Mouse (Mus musculus) forebrain, embryonic 14.5 days (tissue): ENCODE measurements around the gene Socs5. TPM values are rescaled to one million over a fixed set of nuclear protein-coding genes. Genes with fewer than 3 reads are reported as not detected.

Experiments used
- ATAC-seq: fragments of 200-750 bp; cut with Nextera tagmentation; 2 replicates; pipeline ENCODE4 v1.8.0; 2017; ENCODE audit warnings: mild to moderate bottlenecking, moderate library complexity
- DNase-seq: peaks from one replicate; pipeline ENCODE4 v3.0.0-alpha.2; 2015; ENCODE audit warnings: low spot score
- H3K27ac ChIP-seq: fragments of 300-500 bp; sonication (generic); 2 replicates; pipeline ENCODE4 v1.5.1; 2014; ENCODE audit warnings: low read depth, mild to moderate bottlenecking, control low read depth, low read length, moderate library complexity
- H3K27me3 ChIP-seq: fragments of 300-500 bp; sonication (generic); replicated peaks from 2 replicates; pipeline ENCODE4 v1.6.1; 2014; ENCODE audit warnings: low read length, control low read depth, mixed read lengths; ENCODE audit not compliant: control insufficient read depth, insufficient read depth
- H3K36me3 ChIP-seq: fragments of 300-500 bp; sonication (generic); 2 replicates; pipeline ENCODE4 v1.6.1; 2014; ENCODE audit warnings: low read length, control low read depth; ENCODE audit not compliant: control insufficient read depth, insufficient read depth
- H3K4me1 ChIP-seq: fragments of 300-500 bp; sonication (generic); 2 replicates; pipeline ENCODE4 v1.6.1; 2014; ENCODE audit warnings: antibody characterized with exemption, low read length, control low read depth; ENCODE audit not compliant: control insufficient read depth, insufficient read depth
- H3K4me2 ChIP-seq: fragments of 300-500 bp; sonication (generic); 2 replicates; pipeline ENCODE4 v1.6.1; 2014; ENCODE audit warnings: mild to moderate bottlenecking, control low read depth, low read length
- H3K4me3 ChIP-seq: fragments of 300-500 bp; sonication (generic); 2 replicates; pipeline ENCODE4 v1.5.1; 2014; ENCODE audit warnings: low read depth, low read length, control low read depth
- H3K9ac ChIP-seq: fragments of 300-500 bp; sonication (generic); 2 replicates; pipeline ENCODE4 v1.6.1; 2014; ENCODE audit warnings: mild to moderate bottlenecking, low read length, control low read depth, moderate library complexity
- H3K9me3 ChIP-seq: fragments of 300-500 bp; sonication (generic); replicated peaks from 2 replicates; pipeline ENCODE4 v1.6.1; 2016; ENCODE audit warnings: low read length, control low read depth, mixed read lengths; ENCODE audit not compliant: control insufficient read depth
- WGBS: fragments of 180-500 bp; shearing (Covaris S2); extraction: QIAGEN DNeasy Blood & Tissue Kit; methylation state at CpG from one replicate; pipeline ENCODE4 v1.1.7; 2014; 5-methylcytosine and 5-hydroxymethylcytosine counted together
- polyA plus RNA-seq: library from polyadenylated mRNA; unstranded; fragments of >200 nt; fragmentation: Nextera tagmentation; extraction: Ambion mirVana; gene quantifications from 2 replicates; pipeline ENCODE4 v1.2.1, GENCODE M21; 2014

Socs5 gene
- polyA plus RNA-seq, 1 experiment from 2014 or later, result 13.2 TPM

DNA sequence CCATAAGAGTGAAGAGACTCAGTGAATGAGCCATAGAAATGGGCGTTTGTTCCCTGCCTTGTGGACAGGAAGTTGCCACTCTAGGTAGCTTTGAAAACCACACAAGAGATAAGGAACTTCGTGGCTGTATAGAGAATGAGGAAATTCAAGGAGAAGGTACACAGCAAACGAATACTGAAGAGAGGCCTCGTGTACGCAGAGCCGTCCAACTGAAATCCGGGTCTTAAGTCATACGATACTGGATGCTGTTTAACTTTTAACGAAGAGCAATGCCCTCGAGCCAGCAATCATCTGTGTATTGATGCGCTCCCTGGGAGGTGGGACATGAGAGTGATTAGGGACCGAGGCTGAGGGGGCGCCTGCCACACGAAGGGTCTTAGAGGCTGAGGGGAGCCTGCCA is 35.7 kb downstream of the Socs5 start:
- H3K27me3 ChIP-seq, result no peaks in the 10 kb centered on the region
- no peak overlapping the region for H3K27ac ChIP-seq
- H3K4me3 ChIP-seq, result no peak overlapping the region
- WGBS, result 64% methylated on average over 14 of the region's 14 CpGs
- DNase-seq, result no peak
- H3K4me2 ChIP-seq, result no peak overlapping the region
- ATAC-seq, result no peak
- H3K9me3 ChIP-seq, result no peaks in the 10 kb centered on the region; the same call in 1 of the 2 replicates
- H3K4me1 ChIP-seq, result no peaks in the 10 kb centered on the region
- H3K36me3 ChIP-seq, result no peaks in the 10 kb centered on the region
- no peak overlapping the region for H3K9ac ChIP-seq

DNA sequence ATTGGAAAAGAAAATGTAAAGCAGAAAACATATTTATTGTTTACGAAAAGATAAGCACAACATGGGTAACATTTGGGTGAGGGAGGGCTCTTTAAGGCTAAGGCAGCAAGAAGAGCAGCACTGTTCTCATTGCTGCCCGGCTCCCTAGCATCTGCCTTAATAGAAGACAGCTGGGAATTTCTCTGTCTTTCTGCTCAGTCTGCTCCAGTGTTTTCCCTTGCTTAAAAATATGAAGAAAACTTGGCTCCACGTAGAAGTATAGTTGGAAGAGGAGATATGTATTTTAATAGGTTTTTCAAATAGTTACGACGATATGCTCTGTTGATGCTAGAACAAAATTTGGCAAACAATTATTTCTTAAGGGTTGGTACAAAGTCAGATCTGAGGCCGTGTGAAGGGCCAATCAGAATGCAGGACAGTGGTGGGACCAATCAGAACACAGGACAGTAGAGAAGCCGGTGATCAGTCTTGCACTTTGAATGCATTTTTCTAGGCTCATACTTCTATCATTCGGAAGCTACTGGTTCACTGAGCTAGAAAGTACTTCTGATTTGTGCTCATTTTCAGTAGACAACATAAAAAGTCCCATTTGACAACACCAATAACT is 39.0 kb downstream of the Socs5 start:
- Histone ChIP-seq H3K27me3 (no peaks in the 10 kb centered on the region), H3K27ac (no peak overlapping the region), H3K9me3 (no peaks in the 10 kb centered on the region; the same call in 1 of the 2 replicates), H3K4me1 (no peaks in the 10 kb centered on the region), H3K9ac (no peak overlapping the region), H3K36me3 (no peaks in the 10 kb centered on the region), H3K4me3 (no peak overlapping the region), H3K4me2 (no peak overlapping the region)
- ATAC-seq (no peak), DNase-seq (no peak)
- WGBS, result 85% methylated on average over 8 of the region's 8 CpGs

DNA sequence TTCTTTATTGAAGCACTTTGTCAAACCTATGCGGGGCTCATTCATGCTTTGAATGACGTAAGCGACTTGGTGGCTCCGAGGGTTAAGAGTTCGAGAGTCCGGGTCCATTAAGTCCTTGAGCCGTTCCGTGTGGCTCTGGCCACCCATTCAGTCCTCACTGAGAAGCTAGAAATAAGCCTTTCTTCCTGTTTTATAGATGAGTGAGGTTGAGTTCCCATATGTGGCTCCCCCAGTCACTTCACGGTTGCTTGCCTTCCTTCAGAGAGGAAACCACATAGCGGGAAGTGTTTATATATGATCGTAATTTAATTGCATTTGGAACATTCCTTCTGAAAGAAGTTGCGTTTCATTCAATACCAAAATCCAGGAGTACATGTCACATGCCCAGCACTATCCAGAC is 42.3 kb downstream of the Socs5 start:
- no peaks in the 10 kb centered on the region for H3K4me1 ChIP-seq
- H3K36me3 ChIP-seq, result no peaks in the 10 kb centered on the region
- no peaks in the 10 kb centered on the region; the same call in 1 of the 2 replicates for H3K9me3 ChIP-seq
- H3K4me3 ChIP-seq, result no peak overlapping the region
- no peak overlapping the region for H3K9ac ChIP-seq
- no peak overlapping the region for H3K4me2 ChIP-seq
- ATAC-seq (no peak), DNase-seq (no peak)
- 93% methylated on average over 12 of the region's 12 CpGs for WGBS
- H3K27me3 ChIP-seq, result no peaks in the 10 kb centered on the region
- H3K27ac ChIP-seq, result no peak overlapping the region

DNA sequence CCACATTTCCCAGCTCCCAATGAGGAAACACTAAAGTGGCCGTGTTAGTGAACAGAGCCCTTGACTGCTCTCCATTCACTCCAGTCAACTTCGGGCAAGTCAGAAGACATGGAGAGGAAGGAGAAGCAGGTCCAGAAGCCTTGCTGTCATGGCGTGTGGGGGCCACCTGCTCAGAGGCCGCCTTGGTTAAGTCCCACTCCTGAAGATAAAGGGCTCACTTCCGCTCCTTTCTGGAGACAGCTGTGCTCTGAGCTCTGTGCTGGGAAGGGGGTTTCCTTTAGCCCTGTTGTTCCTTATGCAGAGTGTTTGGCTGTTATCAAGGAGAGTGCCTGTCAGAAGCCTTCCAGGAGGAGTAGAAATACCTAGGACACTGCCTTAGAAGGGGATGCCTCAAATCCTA is 45.5 kb downstream of the Socs5 start:
- Histone ChIP-seq H3K9me3 (no peaks in the 10 kb centered on the region), H3K4me3 (no peak overlapping the region), H3K27ac (no peak overlapping the region), H3K27me3 (no peaks in the 10 kb centered on the region), H3K4me1 (no peaks in the 10 kb centered on the region), H3K9ac (no peak overlapping the region), H3K36me3 (no peaks in the 10 kb centered on the region), H3K4me2 (no peak overlapping the region)
- 50% methylated on average over 5 of the region's 5 CpGs for WGBS
- no peak for ATAC-seq
- DNase-seq, result no peak

DNA sequence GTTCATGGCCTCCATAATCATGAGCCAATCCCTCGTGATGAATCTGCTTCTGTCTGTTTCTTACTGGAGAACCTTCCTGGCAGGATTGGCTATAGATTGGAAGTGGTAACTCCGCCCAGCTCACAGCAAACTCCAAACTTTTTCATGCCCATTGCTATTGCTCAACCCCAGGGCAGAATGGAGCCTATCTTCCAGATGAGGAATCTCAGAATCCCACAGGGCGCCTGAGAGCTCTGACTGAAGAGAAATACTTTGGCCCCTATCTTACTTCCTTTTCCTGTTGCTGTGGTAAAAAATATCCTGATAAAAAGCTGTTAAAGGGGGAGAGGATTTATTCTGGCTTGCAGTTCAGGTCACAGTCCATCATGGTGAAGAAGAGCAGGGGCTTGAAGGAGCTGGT is 48.2 kb downstream of the Socs5 start:
- DNase-seq (no peak), ATAC-seq (no peak)
- Histone ChIP-seq H3K27ac (no peak overlapping the region), H3K9ac (no peak overlapping the region), H3K27me3 (no peaks in the 10 kb centered on the region), H3K4me3 (no peak overlapping the region), H3K36me3 (no peaks in the 10 kb centered on the region), H3K4me2 (no peak overlapping the region), H3K9me3 (no peaks in the 10 kb centered on the region), H3K4me1 (no peaks in the 10 kb centered on the region)
- WGBS, result 77% methylated on average over 3 of the region's 3 CpGs

DNA sequence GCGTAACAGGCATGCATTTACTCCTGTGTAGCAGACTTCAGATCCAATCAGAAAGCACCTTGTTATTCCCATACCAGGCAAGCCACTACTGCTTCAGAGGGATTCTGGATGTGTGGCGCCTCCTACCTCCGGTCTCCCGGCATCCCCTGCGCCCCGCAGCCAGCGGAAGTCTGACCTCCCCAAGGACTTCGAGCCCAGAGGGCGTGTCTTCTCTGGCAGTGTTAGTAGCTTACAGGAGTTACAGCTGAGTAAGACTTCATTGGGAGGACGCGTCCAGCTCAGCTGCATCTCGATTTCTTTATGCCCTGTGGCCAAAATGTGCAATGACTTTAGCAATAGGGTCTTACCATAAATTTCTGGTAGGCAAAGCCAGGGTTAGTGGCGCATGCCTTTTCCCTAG is 50.3 kb downstream of the Socs5 start:
- H3K27me3 ChIP-seq, result no peaks in the 10 kb centered on the region
- H3K4me2 ChIP-seq, result no peak overlapping the region
- no peak overlapping the region for H3K9ac ChIP-seq
- WGBS, result 76% methylated on average over 13 of the region's 13 CpGs
- DNase-seq, result no peak
- H3K4me3 ChIP-seq, result no peak overlapping the region
- H3K9me3 ChIP-seq, result no peaks in the 10 kb centered on the region
- H3K36me3 ChIP-seq, result no peaks in the 10 kb centered on the region
- no peak overlapping the region for H3K27ac ChIP-seq
- no peaks in the 10 kb centered on the region for H3K4me1 ChIP-seq
- ATAC-seq, result no peak

DNA sequence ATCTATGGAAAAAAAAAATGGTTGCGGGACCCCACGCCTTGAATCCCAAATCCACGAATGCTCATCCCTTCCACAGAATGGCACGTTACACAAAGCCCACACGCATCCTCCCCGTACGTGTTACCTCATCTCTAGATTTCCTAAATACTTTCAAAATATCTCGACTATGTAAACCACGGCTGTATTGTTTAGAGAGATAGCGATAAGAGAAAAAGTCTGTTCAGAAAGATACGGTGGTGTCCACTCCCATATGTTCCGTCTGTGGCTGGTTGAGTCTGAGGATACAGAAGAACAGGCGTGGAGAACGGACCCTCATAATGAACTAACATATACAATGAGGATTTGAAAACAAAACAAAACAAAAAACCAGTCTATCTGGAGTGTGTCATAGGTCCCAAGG is 51.1 kb downstream of the Socs5 start:
- Histone ChIP-seq H3K36me3 (no peaks in the 10 kb centered on the region), H3K27ac (no peak overlapping the region), H3K9ac (no peak overlapping the region), H3K9me3 (no peaks in the 10 kb centered on the region), H3K4me3 (no peak overlapping the region), H3K4me2 (no peak overlapping the region), H3K4me1 (no peaks in the 10 kb centered on the region), H3K27me3 (no peaks in the 10 kb centered on the region)
- ATAC-seq (no peak), DNase-seq (no peak)
- 94% methylated on average over 14 of the region's 14 CpGs for WGBS

DNA sequence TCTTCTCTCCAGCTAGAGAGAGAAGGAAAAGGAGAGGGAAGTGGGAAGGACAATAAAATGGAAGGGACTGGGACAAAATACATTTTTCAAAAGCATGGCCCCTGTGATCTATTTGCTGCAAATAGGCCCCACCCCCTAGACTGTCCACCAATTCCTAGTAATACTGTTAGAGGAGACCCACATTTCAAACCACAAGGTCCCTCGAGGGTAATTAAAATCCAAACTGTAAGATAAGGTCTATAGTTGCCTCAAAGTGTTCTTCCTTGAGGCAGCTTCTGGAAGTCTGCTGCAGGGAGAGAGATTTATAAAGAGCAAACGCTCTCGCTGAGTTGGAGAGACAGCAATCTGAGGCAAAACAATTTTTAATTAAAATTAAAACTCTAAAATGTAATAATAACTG is 52.8 kb downstream of the Socs5 start:
- H3K36me3 ChIP-seq, result no peaks in the 10 kb centered on the region
- H3K27me3 ChIP-seq, result no peaks in the 10 kb centered on the region
- no peak overlapping the region for H3K9ac ChIP-seq
- no peaks in the 10 kb centered on the region for H3K9me3 ChIP-seq
- WGBS, result 91% methylated on average over 3 of the region's 3 CpGs
- no peak for ATAC-seq
- H3K4me2 ChIP-seq, result no peak overlapping the region
- no peak for DNase-seq
- H3K4me3 ChIP-seq, result no peak overlapping the region
- H3K4me1 ChIP-seq, result no peaks in the 10 kb centered on the region
- H3K27ac ChIP-seq, result no peak overlapping the region

DNA sequence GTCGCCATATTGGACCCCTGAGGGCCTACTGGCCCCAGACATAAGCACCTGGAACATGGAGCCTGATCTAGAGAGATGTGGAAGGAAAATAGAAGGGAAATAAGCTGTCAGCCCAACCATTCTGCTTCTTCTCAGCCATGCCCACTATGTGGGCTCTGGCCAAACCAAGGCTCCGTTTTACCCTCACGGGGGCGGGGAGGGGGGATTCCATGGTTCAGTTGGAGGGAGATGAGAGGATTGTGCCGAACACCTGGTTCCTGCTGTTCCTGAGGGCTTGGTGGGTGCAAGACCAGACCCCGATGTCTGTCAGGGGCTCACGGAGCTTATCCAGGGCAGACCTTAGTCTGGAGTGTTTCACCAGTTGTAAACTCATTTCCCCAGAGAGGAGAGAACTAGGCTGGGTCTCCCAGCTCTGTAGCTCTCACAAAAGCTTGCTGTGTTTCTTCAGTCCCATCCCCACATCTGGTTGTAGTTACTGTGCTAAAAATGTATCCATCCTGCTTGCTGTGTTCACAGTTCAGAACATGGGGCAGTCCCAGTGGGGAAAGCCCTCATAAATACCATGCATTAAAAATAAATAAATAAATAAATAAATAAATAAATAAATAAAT is 56.9 kb downstream of the Socs5 start:
- Histone ChIP-seq H3K27ac (no peak overlapping the region), H3K4me3 (no peak overlapping the region), H3K9ac (no peak overlapping the region), H3K36me3 (no peaks in the 10 kb centered on the region), H3K4me2 (no peak overlapping the region), H3K4me1 (no peaks in the 10 kb centered on the region), H3K9me3 (no peaks in the 10 kb centered on the region), H3K27me3 (no peaks in the 10 kb centered on the region)
- no peak for DNase-seq
- ATAC-seq, result no peak
- WGBS, result 90% methylated on average over 7 of the region's 7 CpGs
